Comparison of ENCODE assay signal across 25 mouse cellular contexts in the genomic region with DNA sequence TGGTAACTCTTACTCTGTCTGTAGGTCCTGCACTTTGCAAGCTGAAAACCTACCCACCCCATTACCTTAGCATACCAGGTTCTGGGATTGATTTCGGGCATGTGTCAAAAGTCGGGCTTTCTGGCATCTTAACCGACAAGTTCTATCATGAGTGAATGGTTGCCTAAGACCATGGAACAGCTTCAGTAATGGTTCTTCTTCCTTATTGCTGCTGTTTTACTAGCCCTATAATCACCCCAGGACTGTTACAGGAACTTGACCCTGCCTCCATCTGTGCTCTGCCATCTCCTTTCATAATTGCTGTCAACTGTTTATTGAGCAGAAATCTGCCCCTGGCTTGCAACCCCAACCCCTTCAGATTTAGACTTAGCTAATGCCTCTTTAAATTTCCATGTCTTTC. TPM values are rescaled to one million over a fixed set of nuclear protein-coding genes. Genes with fewer than 3 reads are reported as not detected.
"Had no signal": no experiment of that assay in that cellular context is flagged by ENCODE, and none has a peak within 500 bp of the region (broad histone marks: within the 10 kb centered on the region; RNA-seq: fewer than 3 reads in every experiment).

No protein-coding gene starts in this region.

- ATAC-seq: liver, embryonic 12.5 days; midbrain, embryonic 13.5 days; midbrain, embryonic 16.5 days had no signal

- DNase-seq: kidney, adult 8-10 months; kidney, postnatal 14 days; kidney, postnatal 4 days; layer of hippocampus, adult 9-11 months; liver; lung, adult 2 months; lung, postnatal 14 days; lung, postnatal 4 days; retina, postnatal 1 day; thymus, postnatal 25 days had no signal

- H3K4me3 ChIP-seq: kidney, embryonic 15.5 days; layer of hippocampus, adult 2 months; limb, embryonic 10.5 days; limb, embryonic 13.5 days; liver, embryonic 12.5 days; liver, embryonic 15.5 days; midbrain, embryonic 13.5 days; myocyte; neural tube, embryonic 13.5 days had no signal

- H3K4me1 ChIP-seq: kidney, embryonic 15.5 days; limb, embryonic 10.5 days; limb, embryonic 13.5 days; liver, embryonic 15.5 days; midbrain, embryonic 13.5 days; neural tube, embryonic 13.5 days had no signal

- H3K36me3 ChIP-seq: kidney, embryonic 15.5 days; limb, embryonic 10.5 days; limb, embryonic 13.5 days; liver, embryonic 12.5 days; liver, embryonic 15.5 days; midbrain, embryonic 13.5 days; neural tube, embryonic 13.5 days had no signal

- H3K9ac ChIP-seq: kidney, embryonic 15.5 days; limb, embryonic 13.5 days; liver, embryonic 12.5 days; liver, embryonic 15.5 days; midbrain, embryonic 13.5 days; neural tube, embryonic 13.5 days had no signal

- H3K27me3 ChIP-seq: kidney, embryonic 15.5 days; limb, embryonic 13.5 days; liver, embryonic 12.5 days; liver, embryonic 15.5 days; midbrain, embryonic 13.5 days; neural tube, embryonic 13.5 days had no signal

- H3K27ac ChIP-seq: kidney, embryonic 15.5 days; layer of hippocampus, adult 2 months; limb, embryonic 10.5 days; limb, embryonic 13.5 days; liver, embryonic 12.5 days; liver, embryonic 15.5 days; midbrain, embryonic 13.5 days; neural tube, embryonic 13.5 days had no signal

- H3K9me3 ChIP-seq: kidney, embryonic 15.5 days; limb, embryonic 10.5 days; limb, embryonic 13.5 days; liver, embryonic 12.5 days; liver, embryonic 15.5 days; midbrain, embryonic 13.5 days; neural tube, embryonic 13.5 days had no signal

- H3K4me2 ChIP-seq: kidney, embryonic 15.5 days; limb, embryonic 13.5 days; liver, embryonic 12.5 days; liver, embryonic 15.5 days; midbrain, embryonic 13.5 days; neural tube, embryonic 13.5 days had no signal

RNA-seq across cellular contexts. Expression of a gene that starts 0.7 kb away (rescaled TPM):
- polyA plus RNA-seq: kidney, embryonic 15.5 days; limb, embryonic 10.5 days; limb, embryonic 13.5 days; liver, embryonic 12.5 days; liver, embryonic 15.5 days; lung, adult 2 months; lung, embryonic 16.5 days; midbrain, embryonic 13.5 days; midbrain, embryonic 16.5 days; myocyte; neural tube, embryonic 13.5 days; small intestine, adult 2 months; spleen, adult 2 months; stomach, embryonic 16.5 days; thymus, postnatal 0 days had no signal

RNA-seq across cellular contexts. Expression of a gene that starts 0.8 kb away (rescaled TPM):
- polyA plus RNA-seq: kidney, embryonic 15.5 days; limb, embryonic 10.5 days; limb, embryonic 13.5 days; lung, adult 2 months; lung, embryonic 16.5 days; midbrain, embryonic 13.5 days; midbrain, embryonic 16.5 days; neural tube, embryonic 13.5 days; small intestine, adult 2 months; stomach, embryonic 16.5 days had no signal

RNA-seq across cellular contexts. Expression of a gene that starts 26.3 kb away (rescaled TPM):
- polyA plus RNA-seq: kidney, embryonic 15.5 days; limb, embryonic 13.5 days; liver, embryonic 12.5 days; liver, embryonic 15.5 days; midbrain, embryonic 13.5 days; midbrain, embryonic 16.5 days; neural tube, embryonic 13.5 days; spleen, adult 2 months had no signal
